Mouse (Mus musculus): ENCODE results near the gene Retreg3.

GRCm38 (mm10) chr11:101154648-101155047 lies 35.0 kb upstream of the Retreg3 start:
- no peak for TF ChIP-seq POLR2A (IDR thresholded peaks at IDR 0.05; ENCODE audit: low read depth, low read length)
- no peak for TF ChIP-seq CTCF (IDR thresholded peaks at IDR 0.05; ENCODE audit: extremely low read depth, insufficient read length, insufficient replicate concordance, low read depth, low read length)
